Mouse (Mus musculus) cortical plate, adult 2 months (tissue): ENCODE data around the gene Fam129c.

Experiments
- CTCF ChIP-seq: fragments of 200-500 bp; IDR thresholded peaks from 2 replicates; pipeline ENCODE4 v1.5.1; 2011; ENCODE audit warnings: mild to moderate bottlenecking, control low read depth, low read length; ENCODE audit not compliant: insufficient read depth; ENCODE audit errors: extremely low read depth
- POLR2A ChIP-seq: fragments of 200-500 bp; IDR thresholded peaks from 2 replicates; pipeline ENCODE4 v1.6.1; 2011; ENCODE audit warnings: mild to moderate bottlenecking, low read length, control low read depth; ENCODE audit not compliant: insufficient read depth; ENCODE audit errors: extremely low read depth

DNA sequence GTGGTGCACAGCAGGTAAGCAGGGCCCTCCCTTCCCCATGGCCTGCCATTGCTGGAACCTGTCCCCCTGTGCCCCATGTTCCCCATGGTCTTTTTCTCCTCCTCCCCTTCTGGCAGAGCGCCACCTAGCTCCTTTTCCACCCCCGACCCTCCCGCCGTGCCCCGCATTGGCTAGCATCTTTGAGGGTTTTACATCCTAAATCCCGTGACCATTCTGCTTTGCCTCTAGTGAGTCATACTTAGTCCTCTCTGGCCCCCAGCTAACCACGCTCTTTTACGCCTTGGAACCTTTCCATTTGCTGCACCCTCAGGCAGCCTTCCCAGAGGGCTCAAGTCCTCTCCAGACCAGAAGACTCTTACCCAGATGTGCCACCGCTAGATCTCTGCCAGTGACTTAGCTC lies 17.2 kb upstream of the Fam129c start:
- TF ChIP-seq CTCF (no peak), POLR2A (no peak)
